Mouse (Mus musculus): ENCODE results near the gene Tacc2.
"Not testable (repeated sequence)": the region's sequence is repeated elsewhere in the genome, so short reads cannot be mapped to it uniquely, and the experiment has no call there.

The Tacc2 gene

GRCm38 (mm10) chr7:130570472-130570871 lies 6.8 kb upstream of the Tacc2 start:
- no peak for DNase-seq (ENCODE audit: low spot score in 2 of 2)

DNA sequence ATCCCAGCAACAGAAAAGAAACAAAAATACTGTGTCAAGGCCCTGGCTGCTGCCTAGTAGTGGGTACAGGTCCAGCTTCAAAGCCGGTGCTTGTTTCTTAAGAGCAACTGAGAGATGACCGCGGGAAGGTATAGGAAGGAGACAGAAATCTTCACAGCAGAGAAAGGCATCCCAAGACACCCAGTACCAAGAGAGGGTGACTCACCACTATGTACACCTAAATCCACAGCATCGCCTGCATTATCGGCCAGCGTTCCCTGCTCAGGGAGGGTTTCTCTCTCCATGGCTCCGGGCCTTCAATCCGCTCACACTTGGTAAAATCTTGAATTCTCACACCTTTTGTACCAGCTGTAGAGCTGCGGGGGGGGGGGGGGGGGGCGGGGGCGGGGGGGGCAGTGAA lies 4.4 kb upstream of the Tacc2 start, which contains the start of gene Nsmce4a:
Gene Nsmce4a (minus strand): TSS at position 298 of the 400 bp plus-strand sequence.
- DNase-seq (ENCODE audit: low spot score in 2 of 2), result no peak

GRCm38 (mm10) chr7:130573746-130574145 lies 3.5 kb upstream of the Tacc2 start:
- no peak for DNase-seq (ENCODE audit: low spot score in 2 of 2)

DNA sequence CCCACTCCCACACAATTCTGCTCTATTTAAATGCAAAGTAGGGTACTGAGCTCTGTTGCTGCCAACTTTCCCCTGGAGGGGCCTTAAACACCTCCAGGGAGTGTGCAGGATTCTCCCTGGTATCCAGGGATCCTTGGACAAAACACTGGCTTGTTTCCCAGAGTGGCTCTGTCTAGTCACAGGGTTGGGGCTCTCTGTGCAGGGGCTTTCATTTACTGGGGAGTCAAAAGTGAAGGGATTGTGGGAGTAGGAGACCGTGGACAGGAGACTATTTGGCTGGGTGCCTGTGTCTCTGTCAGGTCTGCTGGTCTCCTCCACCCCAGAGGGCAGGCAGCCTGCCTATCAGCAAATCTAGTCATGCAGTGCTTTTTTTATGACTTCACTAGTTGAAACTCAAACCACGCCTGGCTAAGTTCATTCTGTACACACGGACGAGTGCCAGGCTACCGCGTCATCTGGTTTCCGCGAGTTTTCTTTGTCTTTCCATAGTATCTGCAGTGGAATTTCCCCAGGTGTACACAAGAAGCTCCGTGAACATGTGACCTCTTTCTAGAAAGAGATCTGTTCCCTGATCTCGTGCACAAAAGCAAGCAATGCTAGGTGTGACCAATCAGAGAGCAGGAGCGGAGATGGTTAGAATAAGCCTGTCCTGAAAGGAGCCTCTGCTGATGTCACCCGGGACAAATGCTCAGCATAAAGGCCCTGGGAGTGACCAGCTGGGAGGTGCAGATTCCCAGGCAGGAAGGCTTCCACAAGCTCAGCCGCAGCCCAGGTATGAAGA lies 2.8 kb upstream of the Tacc2 start:
- peak in 1 of 2 experiments; percentile 54 for DNase-seq (ENCODE audit: low spot score in 2 of 2)

DNA sequence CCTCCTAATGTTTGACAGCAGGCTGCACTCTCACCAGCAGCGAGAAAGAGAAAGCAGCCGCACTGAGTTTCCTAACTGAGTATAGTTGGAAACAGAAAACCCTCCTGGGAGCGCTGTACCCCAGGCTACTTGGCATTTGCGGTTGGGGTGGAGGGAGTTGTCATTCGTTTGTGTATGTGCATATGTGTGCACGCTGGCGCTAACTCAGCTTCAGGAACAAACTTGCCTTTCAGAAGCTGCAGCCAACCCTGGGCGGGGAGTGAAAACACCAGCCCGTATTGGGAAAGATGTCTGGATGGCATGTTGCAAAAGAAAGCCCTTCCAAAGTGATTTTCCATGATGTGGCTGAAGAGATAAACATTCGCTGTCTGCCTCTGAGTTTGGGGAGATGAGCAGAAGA lies 257 bp upstream of the Tacc2 start:
- DNase-seq (ENCODE audit: low spot score in 2 of 2), result no peak

DNA sequence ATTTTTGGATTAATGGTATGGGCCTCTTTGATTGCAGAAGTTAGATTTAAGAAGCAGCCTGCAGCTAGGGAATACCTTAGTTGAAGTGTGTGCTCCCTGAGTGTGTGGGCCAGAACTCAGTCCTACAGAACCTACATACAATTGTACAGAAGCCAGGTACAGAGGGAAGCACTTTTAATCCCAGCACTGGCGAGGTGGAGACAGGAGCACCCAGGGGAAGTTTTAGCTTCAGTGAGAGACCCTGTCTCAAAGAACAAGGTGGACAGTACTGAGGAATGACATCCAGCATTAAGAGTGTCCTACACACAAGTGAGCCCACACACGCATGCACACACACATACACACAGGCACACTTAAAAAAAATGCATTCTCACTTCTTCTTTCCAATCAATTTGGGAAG lies 828 bp downstream of the Tacc2 start:
- no peak for DNase-seq (ENCODE audit: low spot score in 2 of 2)

GRCm38 (mm10) chr7:130578607-130579006 lies 1.4 kb downstream of the Tacc2 start:
- no peak for DNase-seq (ENCODE audit: low spot score in 2 of 2)

GRCm38 (mm10) chr7:130586521-130587072 lies 9.4 kb downstream of the Tacc2 start:
- DNase-seq (ENCODE audit: low spot score in 2 of 2), result no peak

GRCm38 (mm10) chr7:130590081-130590828 lies 13.0 kb downstream of the Tacc2 start:
- no peak for DNase-seq (ENCODE audit: low spot score in 2 of 2)

DNA sequence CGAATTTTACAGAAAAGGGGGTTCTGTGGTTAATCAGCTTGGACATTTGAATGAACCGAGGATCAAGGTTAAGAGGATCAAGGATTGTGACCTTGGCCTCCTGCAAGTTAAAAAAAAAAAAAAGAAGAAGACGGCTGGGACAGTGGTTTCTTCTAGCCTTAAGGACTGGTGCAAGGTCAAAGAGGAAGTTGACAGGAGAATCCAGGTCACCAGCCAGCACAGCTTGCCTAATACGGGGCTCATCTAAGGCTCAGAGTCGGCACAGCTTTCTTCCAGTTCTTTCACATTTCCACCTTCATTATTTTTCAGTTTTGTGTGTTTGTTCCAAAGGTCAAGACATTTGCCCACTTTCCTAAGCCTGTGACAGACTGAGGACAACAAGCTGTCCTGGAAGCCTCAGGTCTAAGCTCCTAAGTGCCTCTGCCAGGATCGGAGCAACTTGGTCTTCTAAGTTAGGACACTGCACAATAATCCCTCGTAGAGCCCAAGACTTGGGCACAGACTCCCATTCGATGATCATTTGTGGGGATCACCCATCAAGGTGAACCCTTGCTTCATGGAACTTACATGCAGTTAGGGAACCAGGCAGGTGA lies 13.7 kb downstream of the Tacc2 start:
- DNase-seq (ENCODE audit: low spot score in 2 of 2), result no peak

DNA sequence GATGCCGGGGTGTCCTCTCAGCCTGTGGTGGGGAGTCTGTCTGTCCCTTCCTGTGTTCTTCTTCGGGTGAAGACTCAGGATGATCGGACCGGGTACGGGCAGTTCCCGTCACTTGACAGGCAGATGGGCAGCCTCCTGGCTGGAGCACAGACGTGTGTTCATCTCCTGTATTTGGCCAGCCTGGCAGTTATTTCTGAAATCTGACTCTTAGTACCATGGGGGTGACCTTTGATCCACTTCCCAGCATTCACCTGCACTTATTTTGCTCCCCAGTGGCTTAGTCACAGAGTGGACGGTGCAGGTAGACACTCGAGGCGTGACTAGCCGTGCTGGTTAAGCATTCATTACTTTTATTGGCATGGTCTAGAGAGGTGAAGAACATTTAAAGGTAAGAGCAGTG lies 15.7 kb downstream of the Tacc2 start:
- not testable (repeated sequence) for DNase-seq (ENCODE audit: low spot score in 2 of 2)

DNA sequence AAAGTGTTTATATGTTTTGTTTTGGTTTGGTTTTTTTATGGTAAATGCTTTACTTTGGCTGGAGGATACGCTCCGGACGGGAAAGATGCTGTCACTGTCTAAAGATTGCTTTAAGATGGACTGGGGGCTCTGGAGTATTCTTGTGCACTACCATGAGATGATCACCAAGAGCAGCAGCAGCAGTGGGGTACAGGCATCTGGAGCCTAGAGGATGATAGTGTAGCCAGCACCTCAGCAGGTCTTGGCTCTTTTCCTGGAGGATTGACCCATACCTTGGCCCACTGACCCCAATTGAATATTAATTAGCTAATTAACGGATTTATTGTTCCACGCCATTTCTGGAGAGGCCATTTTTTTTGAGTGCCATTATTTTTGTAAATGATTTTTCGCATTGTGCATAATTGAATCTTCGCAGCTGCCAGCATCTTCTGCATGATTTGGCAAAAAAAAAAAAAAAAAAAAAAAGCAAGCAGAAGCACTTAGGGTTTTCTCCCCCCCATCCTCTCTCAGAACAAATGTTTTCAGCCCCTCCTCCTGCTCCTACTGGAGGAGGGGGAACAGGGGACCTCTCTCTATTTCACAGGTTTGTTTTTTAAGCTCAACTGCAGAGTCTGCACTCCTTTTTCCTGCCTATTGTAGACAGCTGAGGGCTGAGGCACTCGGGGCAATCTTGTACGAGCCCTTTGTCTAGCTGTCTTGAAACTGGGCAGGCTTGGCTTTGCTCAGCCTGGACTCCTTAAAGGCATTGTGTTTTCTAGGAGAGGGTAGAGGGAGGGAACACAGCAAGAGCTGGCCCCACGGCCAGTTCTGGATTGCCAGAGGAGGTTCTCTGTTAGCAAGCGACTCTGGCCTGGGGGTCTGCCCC lies 16.4 kb downstream of the Tacc2 start:
- DNase-seq (ENCODE audit: low spot score in 2 of 2), result not testable (repeated sequence)

GRCm38 (mm10) chr7:130596079-130596855 lies 19.0 kb downstream of the Tacc2 start:
- DNase-seq (ENCODE audit: low spot score in 2 of 2), result peak; percentile 20 to 27

DNA sequence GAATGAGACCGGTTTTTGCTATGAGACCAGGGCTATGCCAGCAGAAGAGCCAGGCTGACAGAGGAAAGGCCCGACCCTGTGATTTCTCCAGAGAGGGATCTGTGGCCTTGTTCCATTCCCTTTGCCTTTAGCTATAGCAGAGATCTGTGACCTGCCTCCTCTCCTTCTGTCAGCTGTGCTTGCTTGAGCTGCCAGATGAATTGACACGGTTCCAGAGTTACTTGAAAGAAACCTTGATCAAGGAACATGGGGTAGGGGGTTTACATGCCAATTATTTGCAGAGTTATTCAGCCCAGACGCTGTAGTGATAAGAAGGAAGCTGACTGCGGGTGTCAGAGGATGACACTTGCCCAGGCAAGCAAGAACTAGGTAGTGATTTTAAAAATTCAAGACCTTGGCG lies 20.3 kb downstream of the Tacc2 start:
- DNase-seq (ENCODE audit: low spot score in 2 of 2), result no peak

GRCm38 (mm10) chr7:130600074-130600473 lies 22.8 kb downstream of the Tacc2 start:
- no peak for DNase-seq (ENCODE audit: low spot score in 2 of 2)

DNA sequence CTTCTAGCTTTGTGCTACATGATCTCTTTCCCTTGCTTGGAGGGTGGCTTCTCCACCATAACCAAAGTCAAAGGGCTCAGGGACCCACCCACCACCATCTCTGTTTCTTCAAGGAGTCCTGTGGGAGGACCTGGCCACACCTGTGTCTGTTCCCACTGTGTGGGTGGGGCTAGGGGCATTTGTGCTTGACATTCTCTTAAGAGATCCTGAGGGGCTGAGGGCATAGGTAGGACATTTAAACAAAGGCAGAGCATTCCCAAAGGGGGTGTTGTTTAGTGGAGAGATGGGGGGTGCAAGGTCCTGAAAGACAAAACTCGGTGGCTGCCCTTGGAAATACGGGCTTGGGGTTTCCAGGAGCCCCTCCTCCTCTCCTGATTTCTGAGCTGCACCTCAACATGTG lies 23.3 kb downstream of the Tacc2 start:
- no peak for DNase-seq (ENCODE audit: low spot score in 2 of 2)

DNA sequence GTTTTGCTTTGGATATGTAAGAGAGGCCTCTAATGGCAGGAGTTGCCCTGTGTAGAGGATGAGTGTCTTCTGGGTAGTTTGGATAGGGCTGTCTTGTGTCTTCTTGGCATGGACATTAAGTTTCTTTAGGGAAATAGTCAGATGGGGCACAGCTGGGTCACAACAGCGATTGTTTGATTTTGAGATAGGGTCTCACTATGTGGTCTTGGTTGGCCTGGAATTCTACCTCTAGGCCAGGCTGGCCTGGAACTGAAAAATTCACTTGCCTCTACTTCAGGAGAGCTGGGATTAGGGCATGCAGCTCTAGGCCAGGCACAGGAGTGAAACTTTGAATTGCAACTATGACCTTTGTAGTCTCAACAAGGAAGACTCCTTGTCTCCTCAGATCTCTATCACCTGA lies 25.6 kb downstream of the Tacc2 start:
- no peak for DNase-seq (ENCODE audit: low spot score in 2 of 2)

- DNase-seq (ENCODE audit: low spot score in 2 of 2), result no peak
These were observed 26.3 kb downstream of the Tacc2 start for GRCm38 (mm10) chr7:130603556-130603955.

DNA sequence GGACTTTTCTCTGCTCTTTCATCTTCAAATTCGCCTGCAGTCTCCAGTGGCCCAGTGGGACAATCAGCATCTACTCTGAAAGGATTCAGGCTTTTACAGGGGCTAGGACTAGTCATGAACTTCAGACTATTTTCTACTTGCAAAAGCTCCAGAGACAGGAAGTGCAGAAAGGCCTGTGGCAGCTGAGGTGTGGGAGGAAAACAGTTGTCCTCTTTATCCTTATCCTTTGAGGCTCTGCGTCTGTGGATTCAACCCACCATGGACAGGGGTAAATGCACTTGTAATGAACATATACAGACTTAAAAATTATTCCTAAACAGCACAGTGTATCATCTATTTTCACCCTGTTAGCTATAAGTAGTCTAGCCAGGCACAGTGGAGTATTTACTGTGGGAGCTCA lies 27.2 kb downstream of the Tacc2 start:
- DNase-seq (ENCODE audit: low spot score in 2 of 2), result no peak

GRCm38 (mm10) chr7:130605111-130605510 lies 27.9 kb downstream of the Tacc2 start:
- no peak for DNase-seq (ENCODE audit: low spot score in 2 of 2)

DNA sequence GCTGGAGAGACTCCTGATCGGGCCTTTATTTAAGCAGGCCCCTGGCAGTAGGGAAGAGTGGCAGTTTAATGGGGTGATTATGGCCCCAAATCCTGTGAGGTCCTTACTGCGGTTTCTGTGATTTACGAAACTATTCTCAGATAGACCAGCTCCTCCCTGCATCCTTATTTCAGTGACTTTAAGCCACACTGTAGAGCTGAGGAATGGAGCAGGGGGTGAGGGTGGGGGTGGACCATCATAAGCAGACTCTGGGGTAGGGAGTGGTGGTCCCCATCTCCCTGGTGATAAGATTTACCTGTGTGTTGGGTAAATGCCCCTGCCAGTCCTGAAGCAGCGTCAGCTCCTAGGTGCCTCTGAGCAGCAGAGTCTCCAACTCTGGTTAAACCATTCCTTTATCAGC lies 29.7 kb downstream of the Tacc2 start:
- DNase-seq (ENCODE audit: low spot score in 2 of 2), result no peak

Measured in heart, adult 9 months (tissue).